Mouse (Mus musculus): ENCODE measurements around the gene 4933430I17Rik. TPM values are rescaled to one million over a fixed set of nuclear protein-coding genes. Genes with fewer than 3 reads are reported as not detected.
"Not testable (repeated sequence)": the region's sequence is repeated elsewhere in the genome, so short reads cannot be mapped to it uniquely, and the experiment has no call there.

4933430I17Rik gene
- 0.52 and 1.2 TPM in 2 replicates for polyA plus RNA-seq (2015; fragmentation: Nextera tagmentation; extraction: Ambion mirVana)

DNA sequence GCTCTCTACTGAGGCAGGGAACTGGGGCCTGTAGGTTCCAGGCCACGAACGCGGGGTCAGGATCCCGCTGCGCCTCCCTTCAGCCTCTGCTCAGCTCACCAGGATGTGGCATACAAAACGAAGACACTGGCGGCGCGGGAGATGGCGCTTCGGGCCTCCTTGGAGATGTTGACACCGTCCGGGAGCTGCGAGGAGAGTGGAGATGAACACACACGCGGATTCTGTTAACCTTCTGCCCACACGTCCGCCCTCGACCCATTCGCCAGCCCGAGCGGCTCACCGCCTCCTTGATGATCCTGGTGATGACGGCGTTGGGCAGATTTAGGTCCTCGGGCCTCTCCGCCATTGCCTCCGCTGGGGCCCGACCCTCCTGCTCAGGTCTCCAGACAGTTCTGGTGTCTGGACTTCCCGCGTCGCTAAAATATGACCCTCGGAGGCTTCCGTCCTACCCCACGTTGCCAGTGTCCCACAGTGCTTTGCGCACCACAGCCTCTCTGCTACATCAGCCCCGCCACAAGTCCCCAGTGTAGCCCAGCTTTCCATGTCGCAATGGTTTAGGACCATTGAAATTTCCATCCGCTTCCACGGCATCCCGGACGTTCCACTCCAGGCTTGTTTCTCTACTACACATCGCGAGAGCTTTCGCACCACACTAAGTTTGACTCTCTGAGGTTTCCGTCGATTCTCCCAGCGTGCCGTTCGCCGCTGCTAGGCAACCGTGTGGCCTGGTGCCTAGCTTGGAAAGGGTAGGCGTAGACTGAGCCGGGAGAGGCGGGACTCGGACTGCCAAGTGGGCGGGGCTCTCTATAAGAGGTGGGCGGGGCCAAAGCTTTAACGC lies at the start of gene 4933430I17Rik, which contains the start of gene Pole3:
4933430I17Rik (plus strand) TSS at position 719 of the 838 bp plus-strand sequence.
Pole3 (minus strand) TSS at position 418 of the 838 bp plus-strand sequence.
- H3K4me3 ChIP-seq: peak within 1 kb of the TSS; percentile 75
- peaks cover 21% of the 10 kb centered on the region for H3K4me1 ChIP-seq
- under 1% methylated on average over 59 of the region's 59 CpGs for WGBS
- H3K4me2 ChIP-seq: peak within 1 kb of the TSS; percentile 93
- no peaks in the 10 kb centered on the region for H3K9me3 ChIP-seq
- peak within 1 kb of the TSS; percentile 85 for H3K9ac ChIP-seq
- H3K27ac ChIP-seq: peak within 1 kb of the TSS; percentile 98
- H3K36me3 ChIP-seq (replicated peaks): no peaks in the 10 kb centered on the region
- ATAC-seq (replicated peaks): peak; percentile 99
- H3K27me3 ChIP-seq (replicated peaks): no peaks in the 10 kb centered on the region

GRCm38 (mm10) chr4:62475793-62476192 lies 49.4 kb upstream of the 4933430I17Rik start:
- H3K4me1 ChIP-seq: peaks cover 11% of the 10 kb centered on the region
- no peaks in the 10 kb centered on the region for H3K36me3 ChIP-seq (replicated peaks)
- no peak overlapping the region for H3K27ac ChIP-seq
- 95% methylated on average over 6 of the region's 6 CpGs for WGBS
- H3K9ac ChIP-seq: no peak overlapping the region
- peaks cover 23% of the 10 kb centered on the region for H3K27me3 ChIP-seq (replicated peaks)
- ATAC-seq (replicated peaks): no peak
- no peak overlapping the region for H3K4me2 ChIP-seq
- H3K9me3 ChIP-seq: no peaks in the 10 kb centered on the region
- no peak overlapping the region for H3K4me3 ChIP-seq

DNA sequence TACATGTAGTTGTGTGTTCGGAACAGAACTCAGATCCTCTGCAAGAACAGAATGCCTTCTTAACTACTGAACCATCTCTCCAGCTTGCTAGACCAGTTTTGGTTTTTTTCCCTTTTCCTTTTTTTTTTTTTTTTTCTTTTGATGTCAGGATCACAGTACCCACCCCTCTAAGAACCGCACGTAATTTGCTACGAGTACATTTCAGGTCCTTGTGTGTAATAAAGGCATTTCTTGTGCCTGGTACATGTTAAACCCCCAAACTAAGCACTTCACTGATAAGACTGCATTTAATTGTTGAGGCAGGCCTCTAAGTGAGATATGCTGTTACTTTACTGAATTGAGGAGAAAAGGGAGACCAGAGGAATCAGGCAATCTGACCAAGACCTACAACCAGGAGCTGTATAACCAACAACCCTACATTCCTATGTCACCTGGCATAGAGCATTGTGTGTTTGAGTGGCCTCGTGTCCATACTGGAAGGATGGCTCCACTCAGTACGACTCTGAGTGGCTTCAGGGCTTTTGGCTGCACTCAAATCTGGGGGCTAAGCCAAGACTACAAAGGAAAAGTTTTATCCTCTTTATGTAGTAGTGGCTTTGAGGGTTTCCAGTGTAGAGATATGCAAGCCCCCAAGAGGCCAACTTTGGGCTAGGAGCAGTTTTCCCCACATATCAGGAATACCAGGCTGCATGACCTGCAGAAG lies 47.5 kb upstream of the 4933430I17Rik start:
- 86% methylated on average over 6 of the region's 6 CpGs for WGBS
- peaks cover 23% of the 10 kb centered on the region for H3K27me3 ChIP-seq (replicated peaks)

DNA sequence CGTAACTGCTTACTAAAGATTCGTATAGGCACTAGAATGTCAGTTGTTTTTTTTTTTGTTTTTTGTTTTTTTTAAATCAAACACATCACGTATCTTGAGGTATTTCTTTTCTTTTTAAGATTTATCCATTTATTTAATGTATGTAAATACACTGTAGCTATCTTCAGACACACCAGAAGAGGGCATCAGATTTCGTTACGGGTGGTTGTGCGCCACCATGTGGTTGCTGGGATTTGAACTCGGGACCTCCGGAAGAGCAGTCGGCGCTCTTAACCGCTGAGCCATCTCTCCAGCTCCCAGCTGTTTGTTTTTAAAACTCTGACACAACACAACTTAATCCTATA lies 45.6 kb upstream of the 4933430I17Rik start:
- H3K9me3 ChIP-seq; H3K27ac ChIP-seq; H3K36me3 ChIP-seq (replicated peaks); ATAC-seq (replicated peaks): not testable (repeated sequence)
- Histone ChIP-seq H3K9ac (peak overlapping the region; percentile 27; the same call in 1 of the 2 replicates), H3K27me3 (replicated peaks) (peaks cover 23% of the 10 kb centered on the region), H3K4me1 (peaks cover 11% of the 10 kb centered on the region), H3K4me2 (peak overlapping the region; percentile 65), H3K4me3 (peak overlapping the region; percentile 39)
- 13% methylated on average over 11 of the region's 11 CpGs for WGBS

More for the DNA sequence above, 47.5 kb upstream of the 4933430I17Rik start:
- no peak overlapping the region for H3K4me3 ChIP-seq
- no peak for ATAC-seq (replicated peaks)
- no peaks in the 10 kb centered on the region for H3K9me3 ChIP-seq
- no peak overlapping the region for H3K27ac ChIP-seq
- H3K4me1 ChIP-seq: peaks cover 11% of the 10 kb centered on the region
- H3K9ac ChIP-seq: no peak overlapping the region
- H3K36me3 ChIP-seq (replicated peaks): no peaks in the 10 kb centered on the region
- H3K4me2 ChIP-seq: no peak overlapping the region

- WGBS: 3% methylated on average over 71 of the region's 71 CpGs
- peak within 1 kb of the TSS; percentile 27; the same call in 1 of the 2 replicates for H3K9ac ChIP-seq
- H3K4me1 ChIP-seq: peaks cover 11% of the 10 kb centered on the region
- H3K36me3 ChIP-seq (replicated peaks): no peaks in the 10 kb centered on the region
- no peaks in the 10 kb centered on the region for H3K9me3 ChIP-seq
- peak within 1 kb of the TSS; percentile 39 for H3K4me3 ChIP-seq
- peak within 1 kb of the TSS; percentile 65 for H3K4me2 ChIP-seq
- ATAC-seq (replicated peaks): peak; percentile 84
- H3K27ac ChIP-seq: no peak within 1 kb of the TSS
- H3K27me3 ChIP-seq (replicated peaks): peaks cover 23% of the 10 kb centered on the region
These were observed 45.0 kb upstream of the 4933430I17Rik start, which contains the start of gene Bspry for GRCm38 (mm10) chr4:62479937-62480708. Gene Bspry (plus strand): TSS chr4:62480053.

DNA sequence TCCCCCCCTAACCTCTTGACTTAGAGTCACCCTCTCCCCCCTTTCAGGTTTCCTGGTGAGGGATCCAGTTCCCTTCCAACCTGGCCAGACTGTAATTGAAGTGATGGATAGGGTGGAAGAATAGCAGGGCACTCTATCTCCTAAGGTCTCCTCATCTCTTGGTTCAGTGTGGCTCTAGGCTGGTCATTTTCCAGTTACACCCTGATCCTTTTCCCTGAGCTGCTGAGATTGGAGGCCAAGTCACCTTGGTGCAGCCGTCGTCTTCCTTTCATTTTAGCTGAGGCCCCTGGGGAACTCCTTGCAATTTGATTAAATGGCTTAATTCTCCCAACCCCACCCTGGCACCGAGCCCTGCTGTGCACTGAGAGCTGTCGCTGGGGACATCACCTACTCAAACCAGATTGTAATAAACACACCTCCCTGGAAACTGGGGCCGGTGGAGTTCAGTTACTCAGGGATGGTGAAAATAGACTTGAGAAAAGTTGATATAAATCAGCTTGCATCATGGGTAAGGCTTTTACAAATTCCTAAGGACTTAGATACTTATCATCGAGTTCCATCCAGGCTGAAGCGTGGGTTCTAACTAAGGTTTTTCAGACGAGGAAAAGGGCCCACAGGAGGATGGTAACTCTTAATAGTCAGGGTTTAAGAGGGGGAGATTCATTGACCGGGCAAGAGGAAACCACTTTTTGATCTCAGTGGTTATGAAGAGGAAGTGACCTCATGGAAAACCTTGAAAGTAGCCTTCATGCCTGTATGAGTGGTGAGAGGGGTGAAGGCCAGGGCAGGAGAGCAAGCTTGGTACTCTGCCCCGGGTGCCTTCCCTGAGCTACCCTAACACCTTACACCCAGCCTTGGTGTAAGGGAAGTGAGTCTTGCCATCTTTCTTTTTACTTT lies 44.2 kb upstream of the 4933430I17Rik start:
- no peaks in the 10 kb centered on the region for H3K9me3 ChIP-seq
- H3K27me3 ChIP-seq (replicated peaks): peaks cover 23% of the 10 kb centered on the region
- WGBS: 50% methylated on average over 10 of the region's 10 CpGs
- no peaks in the 10 kb centered on the region for H3K36me3 ChIP-seq (replicated peaks)
- no peak overlapping the region for H3K4me2 ChIP-seq
- ATAC-seq (replicated peaks): peak; percentile 24; the same call in 1 of the 2 replicates
- no peak overlapping the region for H3K4me3 ChIP-seq
- peaks cover 11% of the 10 kb centered on the region for H3K4me1 ChIP-seq
- H3K9ac ChIP-seq: no peak overlapping the region
- H3K27ac ChIP-seq: no peak overlapping the region

DNA sequence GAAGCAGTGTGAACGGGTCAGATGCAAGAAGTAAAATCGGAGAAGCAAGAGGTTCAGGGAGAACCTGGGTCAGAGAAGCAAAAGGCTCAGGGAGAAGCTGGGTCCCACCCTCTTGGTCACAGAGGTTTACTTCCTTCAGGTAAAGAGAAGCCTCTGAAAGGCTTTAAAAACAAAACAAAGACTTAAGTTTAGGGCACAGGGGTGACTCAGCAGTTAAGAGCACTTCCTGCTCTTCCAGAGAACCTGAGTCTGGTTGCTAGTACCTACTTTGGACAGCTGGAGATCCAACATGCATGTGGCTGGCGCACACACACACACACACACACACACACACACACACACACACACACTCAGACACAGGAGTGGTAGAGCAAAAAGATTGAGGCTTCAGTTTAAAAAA lies 40.2 kb upstream of the 4933430I17Rik start:
- Histone ChIP-seq H3K4me1 (peaks cover 3% of the 10 kb centered on the region), H3K4me3 (no peak overlapping the region), H3K36me3 (replicated peaks) (no peaks in the 10 kb centered on the region), H3K27ac (no peak overlapping the region), H3K9ac (no peak overlapping the region), H3K27me3 (replicated peaks) (peaks cover 3% of the 10 kb centered on the region; the same call in 1 of the 2 replicates), H3K9me3 (no peaks in the 10 kb centered on the region), H3K4me2 (no peak overlapping the region)
- 77% methylated on average over 3 of the region's 3 CpGs for WGBS
- no peak for ATAC-seq (replicated peaks)

DNA sequence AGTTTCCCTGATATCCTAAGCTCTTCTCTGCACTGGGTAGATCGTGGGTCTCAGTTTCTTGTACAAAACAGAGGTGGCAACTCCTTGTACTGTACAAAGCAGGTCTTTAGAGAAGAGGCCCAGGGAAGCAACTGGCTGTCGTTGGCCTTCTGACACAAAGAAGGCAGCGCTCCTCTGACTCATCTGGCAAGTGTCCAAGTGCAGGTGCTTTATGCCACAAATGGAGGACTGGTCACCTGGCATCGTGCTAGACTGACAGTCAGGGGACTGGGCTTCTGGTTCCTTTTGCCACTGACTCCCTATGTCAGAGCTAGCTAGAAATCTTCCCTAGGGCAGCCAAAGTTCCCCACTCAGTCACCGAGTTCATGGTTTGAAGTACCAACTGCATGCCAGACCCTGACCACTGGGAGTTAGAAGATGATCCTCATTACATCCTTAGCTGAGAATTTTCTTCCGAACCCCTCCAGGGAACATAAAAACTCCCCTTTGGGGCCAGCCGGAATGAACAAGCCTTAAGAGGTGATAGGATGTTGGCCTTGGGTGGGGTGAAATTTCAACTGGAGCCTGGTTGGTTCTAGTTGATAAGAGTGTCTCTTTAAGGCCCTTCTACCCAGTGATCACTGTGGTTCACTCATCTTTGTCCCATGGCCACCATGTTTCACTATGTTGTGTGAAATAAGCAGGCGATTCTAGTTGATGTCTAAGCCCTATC lies 39.6 kb upstream of the 4933430I17Rik start:
- ATAC-seq (replicated peaks): no peak
- no peak overlapping the region for H3K4me2 ChIP-seq
- H3K9me3 ChIP-seq: no peaks in the 10 kb centered on the region
- no peaks in the 10 kb centered on the region for H3K4me1 ChIP-seq
- no peaks in the 10 kb centered on the region for H3K36me3 ChIP-seq (replicated peaks)
- H3K4me3 ChIP-seq: no peak overlapping the region
- H3K27me3 ChIP-seq (replicated peaks): no peaks in the 10 kb centered on the region
- H3K9ac ChIP-seq: no peak overlapping the region
- WGBS: 88% methylated on average over 8 of the region's 8 CpGs
- H3K27ac ChIP-seq: no peak overlapping the region

DNA sequence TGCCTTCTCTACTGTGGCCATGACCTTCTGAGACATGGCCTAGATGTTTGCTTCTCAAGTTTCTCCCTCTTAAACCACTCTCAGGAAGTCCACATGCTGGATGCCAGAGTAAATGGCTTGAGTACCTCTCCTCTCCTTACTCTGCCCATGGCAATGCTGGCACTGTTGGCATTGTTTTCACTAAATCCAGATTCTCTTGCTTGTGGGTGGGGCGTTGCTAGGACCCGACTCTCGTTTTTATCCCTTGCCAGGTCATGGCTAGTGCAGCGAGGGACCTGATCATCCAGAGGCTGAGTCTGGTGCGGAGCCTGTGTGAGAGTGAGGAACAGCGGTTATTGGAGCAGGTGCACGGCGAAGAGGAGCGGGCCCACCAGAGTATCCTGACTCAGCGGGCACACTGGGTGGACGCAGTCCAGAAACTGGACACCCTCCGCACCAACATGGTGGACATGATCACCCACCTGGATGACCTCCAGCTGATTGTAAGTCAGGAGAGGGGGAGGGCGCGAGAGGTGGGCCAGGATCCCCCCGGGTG lies 38.9 kb upstream of the 4933430I17Rik start:
- no peak for ATAC-seq (replicated peaks)
- Histone ChIP-seq H3K9ac (no peak overlapping the region), H3K9me3 (no peaks in the 10 kb centered on the region), H3K36me3 (replicated peaks) (no peaks in the 10 kb centered on the region), H3K27me3 (replicated peaks) (no peaks in the 10 kb centered on the region), H3K4me1 (no peaks in the 10 kb centered on the region), H3K27ac (no peak overlapping the region), H3K4me3 (no peak overlapping the region), H3K4me2 (no peak overlapping the region)
- WGBS: 89% methylated on average over 15 of the region's 15 CpGs

GRCm38 (mm10) chr4:62487172-62487571 lies 38.0 kb upstream of the 4933430I17Rik start:
- no peaks in the 10 kb centered on the region for H3K4me1 ChIP-seq
- no peaks in the 10 kb centered on the region for H3K9me3 ChIP-seq
- H3K27me3 ChIP-seq (replicated peaks): no peaks in the 10 kb centered on the region
- H3K9ac ChIP-seq: no peak overlapping the region
- no peaks in the 10 kb centered on the region for H3K36me3 ChIP-seq (replicated peaks)
- H3K4me2 ChIP-seq: no peak overlapping the region
- H3K4me3 ChIP-seq: no peak overlapping the region
- no peak for ATAC-seq (replicated peaks)
- 96% methylated on average over 5 of the region's 5 CpGs for WGBS
- no peak overlapping the region for H3K27ac ChIP-seq

All from midbrain, embryonic 15.5 days (tissue).